In genomic region chr5:32127226-32127625, GRCm38 (mm10) we compare ENCODE assay signal across 15 mouse cellular contexts.
"Had no signal": no experiment of that assay in that cellular context is flagged by ENCODE, and none has a peak within 500 bp of the region (broad histone marks: within the 10 kb centered on the region; RNA-seq: fewer than 3 reads in every experiment).

No protein-coding gene starts in this region.

- H3K36me3 ChIP-seq: neural tube, embryonic 15.5 days; stomach, embryonic 15.5 days had no signal

- H3K4me1 ChIP-seq: neural tube, embryonic 15.5 days had no signal

- H3K9ac ChIP-seq: neural tube, embryonic 15.5 days; stomach, embryonic 15.5 days had no signal

- H3K4me2 ChIP-seq: neural tube, embryonic 15.5 days; stomach, embryonic 15.5 days had no signal

- H3K27ac ChIP-seq: neural tube, embryonic 15.5 days; stomach, embryonic 15.5 days; stomach, postnatal 0 days had no signal

- H3K9me3 ChIP-seq: neural tube, embryonic 15.5 days; stomach, embryonic 15.5 days had no signal

- H3K27me3 ChIP-seq: stomach, embryonic 15.5 days had no signal

- DNase-seq: retina, postnatal 1 day; right cerebral cortex, adult 18-20 months; right cerebral cortex, postnatal 14 days; right cerebral cortex, postnatal 25 days; right cerebral cortex, postnatal 4 days; spleen, adult 18-20 months; thymus, adult 18-20 months; thymus, adult 2 months; thymus, postnatal 14 days; thymus, postnatal 25 days; thymus, postnatal 36 days; thymus, postnatal 4 days had no signal

- H3K4me3 ChIP-seq: neural tube, embryonic 15.5 days; stomach, embryonic 15.5 days had no signal
